Mouse (Mus musculus) ES-E14 (cell line): ENCODE results near the gene Txndc17.
"Not testable (repeated sequence)": the region's sequence is repeated elsewhere in the genome, so short reads cannot be mapped to it uniquely, and the experiment has no call there.

Experiments used
- CHD2 ChIP-seq: IDR thresholded peaks from 2 replicates; pipeline ENCODE4 v1.6.1; 2014; ENCODE audit warnings: mild to moderate bottlenecking, low read depth, low read length, inconsistent platforms
- HCFC1 ChIP-seq: IDR thresholded peaks from 2 replicates; pipeline ENCODE4 v1.6.1; 2012; ENCODE audit warnings: low read length, inconsistent platforms, borderline replicate concordance; ENCODE audit not compliant: insufficient read depth
- MAFK ChIP-seq: IDR thresholded peaks from 2 replicates; pipeline ENCODE4 v1.6.1; 2014; ENCODE audit warnings: mild to moderate bottlenecking, low read depth, low read length, inconsistent platforms; ENCODE audit not compliant: insufficient read depth
- ZC3H11A ChIP-seq: IDR thresholded peaks from 2 replicates; pipeline ENCODE4 v1.6.1; 2012; ENCODE audit warnings: low read depth, mild to moderate bottlenecking, inconsistent platforms, low read length, borderline replicate concordance
- ZNF384 ChIP-seq: IDR thresholded peaks from 2 replicates; pipeline ENCODE4 v1.6.1; 2012; ENCODE audit warnings: low read depth, low read length, inconsistent platforms

GRCm38 (mm10) chr11:72171906-72172305, 35.4 kb upstream of the Txndc17 start:
- TF ChIP-seq MAFK, ZC3H11A, ZNF384, HCFC1, CHD2: not testable (repeated sequence)
